Mouse (Mus musculus) limb, embryonic 13.5 days (tissue): Measurements from ENCODE around the gene Als2. TPM values are rescaled to one million over a fixed set of nuclear protein-coding genes. Genes with fewer than 3 reads are reported as not detected.

ENCODE experiments used
- ATAC-seq: fragments of 200-750 bp; cut with Nextera tagmentation; 2 replicates; pipeline ENCODE4 v1.8.0; 2017; ENCODE audit warnings: low read depth, moderate number of reproducible peaks, moderate TSS enrichment; ENCODE audit not compliant: low FRiP score
- H3K27ac ChIP-seq: fragments of 300-500 bp; sonication (generic); 2 replicates; pipeline ENCODE4 v1.5.1; 2015; ENCODE audit warnings: inconsistent platforms, mild to moderate bottlenecking, moderate library complexity
- H3K27me3 ChIP-seq: fragments of 300-500 bp; sonication (generic); 2 replicates; pipeline ENCODE4 v1.6.1; 2015; ENCODE audit warnings: mild to moderate bottlenecking, inconsistent platforms
- H3K36me3 ChIP-seq: fragments of 300-500 bp; sonication (generic); 2 replicates; pipeline ENCODE4 v1.6.1; 2015; ENCODE audit warnings: inconsistent platforms, mild to moderate bottlenecking, moderate library complexity
- H3K4me1 ChIP-seq: fragments of 300-500 bp; sonication (generic); 2 replicates; pipeline ENCODE4 v1.6.1; 2015; ENCODE audit warnings: inconsistent platforms
- H3K4me2 ChIP-seq: fragments of 300-500 bp; sonication (generic); replicated peaks from 2 replicates; pipeline ENCODE4 v1.6.1; 2015; ENCODE audit warnings: inconsistent platforms, mild to moderate bottlenecking, moderate library complexity
- H3K4me3 ChIP-seq: fragments of 300-500 bp; sonication (generic); 2 replicates; pipeline ENCODE4 v1.5.1; 2015; ENCODE audit warnings: moderate library complexity, mild to moderate bottlenecking, inconsistent platforms
- H3K9ac ChIP-seq: fragments of 300-500 bp; sonication (generic); 2 replicates; pipeline ENCODE4 v1.6.1; 2015; ENCODE audit warnings: mild to moderate bottlenecking, inconsistent platforms
- H3K9me3 ChIP-seq: fragments of 300-500 bp; sonication (generic); 2 replicates; pipeline ENCODE4 v1.6.1; 2016; ENCODE audit warnings: inconsistent platforms
- WGBS: fragments of 180-500 bp; shearing (Covaris S2); methylation state at CpG from one replicate; pipeline ENCODE4 v1.1.7; 2015; 5-methylcytosine and 5-hydroxymethylcytosine counted together
- polyA plus RNA-seq: library from polyadenylated mRNA; unstranded; fragments of >200 nt; fragmentation: Nextera tagmentation; extraction: Ambion mirVana; gene quantifications from 2 replicates; pipeline ENCODE4 v1.2.1, GENCODE M21; 2015

Gene Als2
- 8.6 and 9.1 TPM in 2 replicates for polyA plus RNA-seq

GRCm38 (mm10) chr1:59236856-59237441 is at the start of gene Als2:
Gene Als2, minus strand, starts transcription at chr1:59237231.
- peak; percentile 98 for ATAC-seq

DNA sequence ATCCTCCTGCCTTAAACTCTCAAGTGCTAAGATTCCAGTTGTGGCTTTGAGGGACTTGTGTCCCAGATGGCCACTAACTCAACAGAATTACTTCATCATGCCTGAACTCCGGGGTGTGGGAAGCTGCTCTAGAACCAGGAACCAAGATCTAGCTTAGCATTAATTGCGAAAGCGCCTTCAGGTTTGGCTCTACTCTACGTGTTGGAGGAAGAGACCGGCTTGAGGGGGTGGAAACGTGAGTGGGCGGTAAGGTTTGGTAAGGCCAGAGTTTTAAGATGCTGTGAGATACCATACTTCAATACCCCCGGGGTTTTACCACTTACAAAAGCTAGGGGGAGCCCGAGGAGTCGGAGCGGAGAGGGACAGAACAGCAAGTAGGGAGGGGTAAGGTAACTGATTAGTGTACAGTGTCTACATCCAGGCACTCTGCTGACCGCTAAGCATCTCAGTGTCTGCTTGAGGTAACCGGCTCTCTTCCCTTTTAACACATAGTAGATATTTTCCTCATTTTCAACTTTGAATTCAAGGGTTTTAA is 49.4 kb upstream of the Als2 start:
- Histone ChIP-seq H3K4me2 (no peak overlapping the region), H3K9me3 (no peaks in the 10 kb centered on the region), H3K27ac (no peak overlapping the region), H3K27me3 (no peaks in the 10 kb centered on the region), H3K36me3 (no peaks in the 10 kb centered on the region), H3K4me3 (no peak overlapping the region), H3K9ac (no peak overlapping the region), H3K4me1 (peaks cover 11% of the 10 kb centered on the region)
- WGBS: 76% methylated on average over 13 of the region's 13 CpGs
- ATAC-seq: no peak

More at GRCm38 (mm10) chr1:59236856-59237441, at the start of gene Als2:
- H3K9me3 ChIP-seq: no peaks in the 10 kb centered on the region
- H3K4me3 ChIP-seq: peak within 1 kb of the TSS; percentile 63
- H3K36me3 ChIP-seq: no peaks in the 10 kb centered on the region
- H3K27ac ChIP-seq: no peak within 1 kb of the TSS; the same call in 1 of the 2 replicates
- H3K4me2 ChIP-seq: peak within 1 kb of the TSS; percentile 67
- H3K4me1 ChIP-seq: peaks cover 8% of the 10 kb centered on the region; the same call in 1 of the 2 replicates
- WGBS: under 1% methylated on average over 57 of the region's 58 CpGs
- H3K27me3 ChIP-seq: no peaks in the 10 kb centered on the region
- peak within 1 kb of the TSS; percentile 76 for H3K9ac ChIP-seq

- no peak overlapping the region for H3K9ac ChIP-seq
- H3K27ac ChIP-seq: no peak overlapping the region
- no peak overlapping the region for H3K4me2 ChIP-seq
- 86% methylated on average over 5 of the region's 5 CpGs for WGBS
- no peaks in the 10 kb centered on the region for H3K27me3 ChIP-seq
- H3K4me1 ChIP-seq: peaks cover 6% of the 10 kb centered on the region
- ATAC-seq: no peak
- H3K9me3 ChIP-seq: no peaks in the 10 kb centered on the region
- H3K4me3 ChIP-seq: no peak overlapping the region
- H3K36me3 ChIP-seq: no peaks in the 10 kb centered on the region
These were observed 48.8 kb upstream of the Als2 start for GRCm38 (mm10) chr1:59285880-59286279.

GRCm38 (mm10) chr1:59272189-59272588 is 35.2 kb upstream of the Als2 start:
- Histone ChIP-seq H3K9me3 (no peaks in the 10 kb centered on the region), H3K4me2 (no peak overlapping the region), H3K36me3 (no peaks in the 10 kb centered on the region), H3K27ac (no peak overlapping the region), H3K4me1 (peaks cover 38% of the 10 kb centered on the region), H3K4me3 (no peak overlapping the region), H3K9ac (no peak overlapping the region), H3K27me3 (no peaks in the 10 kb centered on the region)
- ATAC-seq: no peak
- 23% methylated on average over 3 of the region's 3 CpGs for WGBS

DNA sequence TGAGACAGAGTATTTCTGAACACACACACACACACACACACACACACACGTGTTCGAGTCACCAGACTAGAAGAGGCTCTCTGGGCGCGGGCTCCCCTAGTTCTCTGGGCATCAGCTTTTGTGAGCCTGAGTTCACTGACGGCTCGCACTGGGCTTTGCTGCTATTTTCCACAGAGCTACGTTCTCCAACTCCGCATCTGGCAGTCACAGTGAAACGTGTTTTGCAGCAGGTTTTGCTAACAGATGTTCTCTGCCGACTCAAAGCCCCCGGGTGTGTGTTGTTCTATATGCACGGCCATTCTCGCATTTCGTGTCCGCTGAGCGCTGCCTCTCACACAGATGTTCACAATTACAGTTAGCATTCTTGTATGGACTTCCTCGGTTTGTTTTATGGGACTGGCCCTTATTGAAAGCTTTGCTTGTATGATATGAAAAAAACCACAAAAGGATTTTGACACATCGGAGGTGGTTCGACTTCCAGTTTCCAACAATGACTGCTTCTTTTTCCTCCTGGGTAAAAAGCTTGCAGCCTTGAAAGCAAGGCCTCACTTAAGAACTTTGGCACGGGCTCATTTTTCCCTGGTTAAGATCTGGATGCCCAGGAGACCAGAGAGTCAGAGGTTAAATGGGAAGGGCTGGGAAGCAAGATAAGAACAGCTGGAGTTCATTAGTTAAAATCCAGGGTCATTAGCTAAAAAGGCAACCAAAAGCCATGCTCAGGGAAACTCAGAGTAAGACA is 33.1 kb upstream of the Als2 start:
- H3K27me3 ChIP-seq: no peaks in the 10 kb centered on the region
- WGBS: 5% methylated on average over 20 of the region's 20 CpGs
- H3K9ac ChIP-seq: no peak overlapping the region
- peak overlapping the region; percentile 87 for H3K27ac ChIP-seq
- peak overlapping the region; percentile 36 for H3K4me2 ChIP-seq
- H3K36me3 ChIP-seq: no peaks in the 10 kb centered on the region
- H3K4me3 ChIP-seq: 0 out of 2 replicates have a peak overlapping the region, but pooled peaks have one; percentile 1
- ATAC-seq: peak; percentile 95
- no peaks in the 10 kb centered on the region for H3K9me3 ChIP-seq
- peaks cover 32% of the 10 kb centered on the region for H3K4me1 ChIP-seq

DNA sequence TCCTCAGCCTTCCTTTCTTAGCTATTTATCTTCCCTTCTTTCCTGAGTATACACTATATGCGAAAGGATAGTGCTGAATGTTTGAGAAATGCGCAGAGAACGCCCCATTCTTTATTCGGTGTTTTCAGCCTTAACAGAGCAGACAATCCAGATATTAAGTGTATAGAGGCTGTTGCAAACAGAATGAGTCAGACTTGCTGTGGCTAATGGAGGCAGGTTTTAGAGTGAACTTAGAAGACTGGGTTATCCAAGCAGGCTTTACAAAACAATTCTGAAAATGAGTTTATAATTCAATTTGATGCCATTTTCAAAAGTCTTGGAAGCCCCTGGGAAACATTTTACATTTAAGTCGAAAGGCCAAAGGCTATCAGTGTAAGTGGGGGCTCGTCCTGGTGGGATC is 32.4 kb upstream of the Als2 start:
- ATAC-seq: no peak
- Histone ChIP-seq H3K27me3 (no peaks in the 10 kb centered on the region), H3K9ac (no peak overlapping the region), H3K4me2 (peak overlapping the region; percentile 36), H3K36me3 (no peaks in the 10 kb centered on the region), H3K4me3 (no peak overlapping the region), H3K27ac (peak overlapping the region; percentile 87), H3K9me3 (no peaks in the 10 kb centered on the region), H3K4me1 (peaks cover 32% of the 10 kb centered on the region)
- WGBS: 60% methylated on average over 6 of the region's 6 CpGs

- ATAC-seq: no peak
- no peak overlapping the region for H3K9ac ChIP-seq
- H3K4me1 ChIP-seq: peaks cover 32% of the 10 kb centered on the region
- H3K27me3 ChIP-seq: no peaks in the 10 kb centered on the region
- no peak overlapping the region for H3K27ac ChIP-seq
- no peak overlapping the region for H3K4me3 ChIP-seq
- H3K9me3 ChIP-seq: no peaks in the 10 kb centered on the region
- no peak overlapping the region for H3K4me2 ChIP-seq
- no peaks in the 10 kb centered on the region for H3K36me3 ChIP-seq
- 35% methylated on average over 8 of the region's 8 CpGs for WGBS
These were observed 31.9 kb upstream of the Als2 start for GRCm38 (mm10) chr1:59268931-59269330.

DNA sequence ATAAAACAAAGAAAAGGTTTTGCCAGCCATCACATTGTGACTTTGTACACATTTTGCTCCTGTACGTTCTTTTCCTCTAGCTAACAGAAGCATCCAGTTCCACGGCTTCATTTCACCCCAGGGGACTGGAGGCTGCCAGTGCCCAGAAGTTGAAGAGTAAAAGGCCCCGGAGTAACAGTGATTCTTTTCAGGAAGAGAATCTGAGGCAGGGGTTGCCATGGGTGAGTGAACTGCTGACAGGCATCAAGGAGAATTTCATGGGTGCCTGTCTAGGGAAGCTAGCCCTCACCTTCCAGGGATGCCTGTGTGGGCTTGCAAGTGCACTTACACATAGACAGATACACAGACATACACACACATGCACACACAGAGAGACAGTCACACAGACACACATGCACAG is 20.7 kb upstream of the Als2 start:
- 27% methylated on average over 3 of the region's 3 CpGs for WGBS
- Histone ChIP-seq H3K27ac (no peak overlapping the region), H3K27me3 (no peaks in the 10 kb centered on the region), H3K36me3 (no peaks in the 10 kb centered on the region), H3K9me3 (no peaks in the 10 kb centered on the region), H3K9ac (no peak overlapping the region), H3K4me3 (no peak overlapping the region), H3K4me1 (peaks cover 22% of the 10 kb centered on the region), H3K4me2 (no peak overlapping the region)
- ATAC-seq: no peak

DNA sequence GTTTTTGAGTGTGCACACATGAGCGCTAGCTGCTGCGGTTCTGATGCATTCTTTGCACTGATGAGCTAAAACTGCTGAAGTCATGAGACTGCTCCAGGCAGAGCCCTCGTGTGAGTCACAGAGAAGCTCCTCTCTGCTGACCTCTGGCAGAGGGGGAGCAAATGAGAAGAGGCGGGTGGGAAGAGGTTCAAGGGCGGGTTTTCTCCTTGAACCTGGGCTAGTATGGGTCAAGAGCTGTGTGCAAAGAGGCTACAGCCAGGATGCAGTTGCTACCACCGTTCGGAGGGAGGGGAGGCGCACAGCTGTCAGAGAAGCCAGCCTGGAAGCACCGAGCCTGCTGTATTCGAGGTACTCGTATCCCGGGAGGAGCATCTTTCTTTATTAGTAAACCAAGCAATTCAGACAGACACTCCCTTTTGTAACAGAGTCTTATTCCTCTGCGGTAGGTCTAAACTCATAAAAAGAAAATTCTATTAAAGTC is 19.8 kb upstream of the Als2 start, which contains the start of gene Cdk15:
Cdk15 (plus strand) TSS at position 156 of the 481 bp plus-strand sequence.
- Histone ChIP-seq H3K4me1 (peaks cover 22% of the 10 kb centered on the region), H3K4me2 (peak within 1 kb of the TSS; percentile 41), H3K27ac (no peak within 1 kb of the TSS), H3K27me3 (no peaks in the 10 kb centered on the region), H3K9me3 (no peaks in the 10 kb centered on the region; the same call in 1 of the 2 replicates), H3K36me3 (no peaks in the 10 kb centered on the region), H3K4me3 (no peak within 1 kb of the TSS), H3K9ac (no peak within 1 kb of the TSS)
- 8% methylated on average over 13 of the region's 13 CpGs for WGBS
- no peak; the same call in 1 of the 2 replicates for ATAC-seq

GRCm38 (mm10) chr1:59253301-59253909 is 16.4 kb upstream of the Als2 start:
- WGBS: 3% methylated on average over 17 of the region's 18 CpGs
- no peaks in the 10 kb centered on the region; the same call in 1 of the 2 replicates for H3K9me3 ChIP-seq
- H3K4me2 ChIP-seq: peak overlapping the region; percentile 53
- peak overlapping the region; percentile 46; the same call in 1 of the 2 replicates for H3K9ac ChIP-seq
- no peaks in the 10 kb centered on the region for H3K36me3 ChIP-seq
- no peaks in the 10 kb centered on the region for H3K27me3 ChIP-seq
- H3K27ac ChIP-seq: no peak overlapping the region
- peaks cover 22% of the 10 kb centered on the region for H3K4me1 ChIP-seq
- H3K4me3 ChIP-seq: peak overlapping the region; percentile 11
- peak; percentile 40; the same call in 1 of the 2 replicates for ATAC-seq

DNA sequence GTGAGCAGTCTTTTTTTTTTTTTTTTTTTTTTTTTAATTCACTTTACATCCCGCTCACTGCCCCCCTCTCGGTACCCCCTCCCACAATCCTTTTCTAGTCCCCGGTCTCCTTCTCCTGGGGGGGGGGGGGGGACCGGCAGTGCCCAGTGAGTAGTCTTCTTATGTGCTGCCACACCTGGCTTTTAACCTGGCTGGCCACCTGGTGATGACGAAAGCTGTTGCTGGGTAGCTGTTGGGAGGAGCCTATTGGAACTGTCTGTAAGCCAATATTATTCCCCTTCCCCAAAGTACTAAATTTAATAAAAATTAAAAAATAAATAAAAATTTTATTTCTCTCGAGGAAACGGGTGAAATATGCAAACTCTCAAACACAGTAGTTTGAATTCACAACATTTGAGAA is 15.7 kb upstream of the Als2 start:
- Histone ChIP-seq H3K4me2 (peak overlapping the region; percentile 53), H3K27me3 (no peaks in the 10 kb centered on the region), H3K4me1 (peaks cover 20% of the 10 kb centered on the region), H3K36me3 (no peaks in the 10 kb centered on the region), H3K9me3 (no peaks in the 10 kb centered on the region; the same call in 1 of the 2 replicates), H3K4me3 (no peak overlapping the region), H3K9ac (no peak overlapping the region), H3K27ac (no peak overlapping the region)
- 5% methylated on average over 4 of the region's 7 CpGs for WGBS
- no peak for ATAC-seq

GRCm38 (mm10) chr1:59247602-59248001 is 10.6 kb upstream of the Als2 start:
- Histone ChIP-seq H3K9ac (no peak overlapping the region), H3K4me1 (no peaks in the 10 kb centered on the region), H3K4me3 (no peak overlapping the region), H3K27me3 (no peaks in the 10 kb centered on the region), H3K36me3 (no peaks in the 10 kb centered on the region), H3K9me3 (no peaks in the 10 kb centered on the region; the same call in 1 of the 2 replicates), H3K27ac (no peak overlapping the region), H3K4me2 (no peak overlapping the region)
- ATAC-seq: no peak
- whole genome bisulfite sequencing: 5% methylated on average over 9 of the region's 9 CpGs
